Mouse (Mus musculus) erythroblast, adult 5-6 weeks (primary cell): ENCODE measurements around the gene Uaca. TPM values are rescaled to one million over a fixed set of nuclear protein-coding genes. Genes with fewer than 3 reads are reported as not detected.

Experiments
- ATAC-seq: replicated peaks from 2 replicates; pipeline ENCODE4 v1.8.0; 2016; ENCODE audit warnings: moderate number of reproducible peaks, mild to moderate bottlenecking, moderate TSS enrichment, inconsistent platforms; ENCODE audit not compliant: poor library complexity, low FRiP score, severe bottlenecking
- total RNA-seq, 2 experiments: library from RNA; stranded (forward) in 1 of 2; stranded (reverse) in 1 of 2; fragments of 150-400 nt in 1 of 2; fragments of 200-764, 138-1000 nt in 1 of 2; gene quantifications; 2 replicates each; pipeline versions ENCODE4 v1.2.3 to v1.2.4; 2015 to 2017; ENCODE audit warnings: low replicate concordance in 2 of 2

Gene Uaca
- total RNA-seq, 2 experiments from 2014 or later = not detected

DNA sequence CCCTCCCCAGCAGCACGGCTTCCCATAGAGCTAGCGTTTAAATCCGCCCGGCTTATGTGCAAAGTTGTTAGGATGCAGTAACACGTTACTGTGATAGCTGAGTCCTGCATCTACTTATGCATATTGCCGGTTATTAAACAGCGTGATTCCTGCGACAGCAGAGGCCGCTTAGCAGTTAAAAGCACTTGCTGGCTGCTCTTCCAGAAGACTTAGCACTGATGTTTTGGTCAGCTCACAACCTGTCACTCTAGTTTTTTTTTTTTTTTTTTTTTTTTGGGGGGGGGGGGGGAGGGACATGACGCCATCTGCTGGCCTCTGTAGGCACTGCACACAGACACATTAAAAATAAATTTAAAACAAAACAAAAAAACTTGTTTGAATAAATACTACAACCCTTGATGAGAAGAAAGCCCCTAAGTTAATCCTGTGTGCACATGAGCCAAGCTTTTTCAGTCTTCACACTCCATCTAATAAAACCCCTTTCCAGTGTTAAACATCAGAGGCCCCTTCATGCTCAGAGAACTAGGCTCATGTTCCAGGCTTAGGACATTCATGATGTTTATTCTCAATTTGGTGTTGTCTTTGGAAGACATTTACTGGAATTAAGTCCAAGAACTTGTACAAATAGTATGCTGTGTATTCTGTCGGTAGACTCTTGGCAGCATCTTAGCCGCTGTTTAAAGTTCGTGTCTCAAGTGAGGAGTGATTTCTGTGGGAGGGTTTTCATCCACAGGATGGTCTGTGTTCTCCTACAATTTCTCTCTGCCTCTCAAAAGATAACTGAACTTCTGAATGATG, 79.1 kb downstream of the Uaca start:
- no peak for ATAC-seq

DNA sequence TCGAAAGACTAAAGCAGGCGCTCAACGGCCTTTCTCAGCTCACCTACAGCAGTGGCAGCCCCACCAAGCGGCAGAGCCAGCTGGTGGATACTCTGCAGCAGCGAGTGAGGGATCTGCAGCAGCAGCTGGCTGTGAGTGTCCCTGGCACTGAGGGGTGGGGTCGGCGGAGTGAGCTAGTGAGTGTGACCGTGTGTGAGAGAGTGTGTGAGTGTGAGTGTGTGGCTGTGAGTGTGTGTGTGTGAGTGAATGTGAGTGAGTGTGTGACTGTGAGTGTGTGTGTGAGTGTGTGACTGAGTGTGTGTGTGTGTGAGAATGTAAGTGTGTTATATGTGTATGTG, 79.7 kb downstream of the Uaca start:
- no peak for ATAC-seq

DNA sequence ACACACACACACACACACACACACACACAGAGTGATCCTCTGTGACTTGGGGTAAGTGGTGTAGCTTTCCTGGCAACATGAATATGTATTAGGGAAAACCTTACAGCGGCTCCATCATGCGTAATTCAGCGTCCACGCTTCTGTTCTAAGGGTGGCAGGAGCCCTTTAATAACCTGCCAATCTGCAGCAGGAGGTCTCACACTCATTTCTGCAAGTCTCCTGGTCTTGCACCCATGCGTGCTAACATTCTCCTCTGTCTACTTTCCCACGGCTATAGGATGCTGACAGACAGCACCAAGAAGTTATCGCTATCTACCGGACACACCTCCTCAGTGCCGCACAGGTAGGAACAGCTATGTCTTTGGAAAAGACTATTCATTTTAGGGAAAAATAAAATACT, 81.7 kb downstream of the Uaca start:
- ATAC-seq = no peak

DNA sequence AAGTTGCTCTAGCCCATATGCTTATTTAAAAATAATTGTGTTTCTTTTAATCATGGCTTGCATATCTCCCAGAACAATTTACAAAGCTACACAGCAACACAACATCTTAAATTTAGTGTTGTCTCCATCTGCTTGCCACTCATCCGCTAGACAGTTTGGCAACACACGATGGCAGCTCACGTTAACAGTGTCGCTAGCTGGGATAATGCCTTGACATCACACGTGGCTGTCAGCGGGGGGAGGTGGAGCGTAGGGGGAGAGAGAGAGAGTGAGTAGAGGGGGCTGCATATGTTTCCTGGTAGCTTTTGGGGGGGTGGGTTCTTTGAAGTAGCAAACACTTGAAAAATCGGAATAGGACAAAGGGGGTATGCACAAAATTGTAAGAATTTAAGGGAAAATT, 82.2 kb downstream of the Uaca start:
- ATAC-seq = no peak

DNA sequence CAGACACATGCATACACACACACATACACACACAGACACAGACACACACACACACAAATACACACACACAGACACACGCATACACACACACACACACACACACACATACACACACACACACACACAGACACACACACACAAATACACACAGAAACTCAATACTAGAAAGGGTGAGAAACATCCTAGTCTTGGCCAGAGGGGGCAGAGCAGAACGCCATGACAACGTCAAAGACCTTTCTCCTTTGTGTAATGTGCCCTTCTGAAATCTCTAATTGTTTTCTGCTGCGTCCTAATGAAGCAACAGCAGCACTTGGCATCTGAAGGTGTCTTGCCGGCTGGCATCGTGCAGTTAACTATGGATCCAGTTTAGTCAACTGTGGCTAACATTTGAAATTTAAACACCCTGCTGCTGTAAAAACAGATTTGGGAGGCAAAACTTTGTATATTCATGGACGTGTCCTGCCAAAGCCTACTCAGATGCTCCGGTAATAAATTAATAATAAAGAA, 83.8 kb downstream of the Uaca start:
- ATAC-seq = no peak

DNA sequence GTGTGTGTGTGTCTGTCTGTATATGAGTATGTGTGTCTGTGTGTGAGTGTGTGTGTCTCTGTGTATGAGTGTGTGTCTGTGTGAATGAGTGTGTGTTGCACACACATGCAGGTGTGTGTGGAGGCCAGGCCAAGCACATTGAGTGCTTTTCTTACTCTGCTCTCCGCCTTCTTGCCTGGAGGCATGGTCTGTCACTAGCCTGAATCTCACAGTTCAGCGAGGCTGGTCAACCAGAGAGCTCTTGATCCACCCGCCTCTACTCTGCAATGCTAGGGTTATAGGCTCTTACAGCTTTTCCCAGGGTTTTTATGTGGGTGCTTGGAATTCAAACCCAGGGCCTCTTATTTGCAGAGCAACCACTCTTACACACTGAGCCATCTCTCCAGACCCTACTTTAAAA, 84.3 kb downstream of the Uaca start:
- ATAC-seq = no peak

DNA sequence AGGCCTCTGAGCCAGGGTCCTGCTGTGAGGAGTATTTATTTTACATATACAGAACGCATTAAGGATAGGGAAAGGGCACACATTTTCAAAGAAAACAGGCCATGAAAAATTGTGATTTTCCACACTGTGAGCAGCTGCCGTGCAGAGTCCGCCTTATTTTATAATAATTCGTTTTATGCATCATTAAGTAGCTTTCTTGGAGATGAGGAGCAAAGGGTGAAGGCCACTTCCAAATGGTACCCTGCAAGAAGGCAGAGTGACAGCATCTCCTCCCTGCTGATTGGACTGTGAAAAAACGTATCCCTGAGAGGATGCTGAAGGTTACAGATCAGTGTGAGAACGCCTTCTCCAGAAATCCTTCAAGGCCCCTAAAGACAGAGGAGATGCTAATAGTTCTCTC, 90.8 kb downstream of the Uaca start:
- ATAC-seq = no peak

DNA sequence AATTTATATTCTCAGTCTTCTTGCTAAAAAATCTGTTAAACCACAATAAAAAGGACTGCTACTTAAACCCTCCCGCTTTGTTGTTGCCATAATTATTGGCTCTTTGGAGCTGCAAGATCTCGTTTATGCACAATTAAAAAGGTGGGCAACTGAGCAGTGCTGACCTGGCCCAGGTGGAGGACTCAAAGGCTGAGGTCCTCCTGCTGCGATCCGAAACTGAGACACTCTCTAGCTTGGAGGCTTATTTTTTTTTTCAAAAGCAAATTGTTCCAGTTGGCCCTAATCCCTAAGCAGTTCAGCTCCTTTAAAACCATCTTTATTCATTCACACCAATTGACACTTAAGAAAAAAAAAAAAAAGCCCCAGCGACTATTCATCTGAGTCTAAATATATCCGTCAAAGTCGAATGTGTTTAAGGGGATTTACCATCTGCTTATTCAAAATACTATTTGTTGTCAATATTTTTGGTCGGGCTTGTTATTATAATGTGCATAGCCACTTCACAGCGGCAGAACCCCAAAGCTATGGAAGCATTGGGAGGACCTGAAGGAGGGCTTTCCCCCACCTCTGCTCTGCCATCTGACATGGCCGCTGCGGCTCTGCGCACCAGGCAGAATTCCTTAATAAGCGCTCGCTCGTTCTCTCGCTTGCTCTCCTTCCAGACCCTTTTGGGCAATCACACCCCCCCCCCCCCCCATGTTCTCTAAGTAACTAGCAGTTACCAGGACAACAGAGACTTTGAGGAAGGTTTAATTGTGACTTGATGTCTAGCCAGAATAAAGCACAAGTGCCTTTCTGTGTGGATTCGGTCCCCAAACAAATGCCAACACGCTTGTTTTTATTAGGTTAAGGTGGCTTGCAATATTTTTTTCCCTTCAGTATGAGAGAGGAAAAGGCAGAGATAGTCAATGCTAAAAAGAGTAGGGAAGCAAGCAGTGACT, 92.4 kb downstream of the Uaca start:
- no peak for ATAC-seq

DNA sequence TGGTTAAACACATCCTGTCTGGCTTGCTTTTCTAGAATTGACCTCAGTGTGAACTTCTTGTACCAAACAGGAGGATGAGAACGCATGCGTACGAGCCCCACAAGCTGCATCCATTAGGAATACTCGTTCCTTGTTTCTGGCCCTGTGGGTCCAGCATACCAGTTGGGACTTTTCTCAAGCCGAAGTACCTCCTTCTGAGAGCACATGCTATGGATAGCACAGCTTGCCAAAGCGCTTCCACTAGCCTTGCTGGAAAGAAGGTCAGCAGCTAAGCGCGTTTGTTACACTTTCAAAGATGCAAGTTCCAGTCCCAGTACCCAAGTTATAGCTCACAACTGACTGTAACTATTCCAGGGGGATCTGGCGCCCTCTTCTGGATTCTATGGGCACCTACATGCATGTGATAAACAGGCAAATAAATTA, 93.1 kb downstream of the Uaca start:
- no peak for ATAC-seq

DNA sequence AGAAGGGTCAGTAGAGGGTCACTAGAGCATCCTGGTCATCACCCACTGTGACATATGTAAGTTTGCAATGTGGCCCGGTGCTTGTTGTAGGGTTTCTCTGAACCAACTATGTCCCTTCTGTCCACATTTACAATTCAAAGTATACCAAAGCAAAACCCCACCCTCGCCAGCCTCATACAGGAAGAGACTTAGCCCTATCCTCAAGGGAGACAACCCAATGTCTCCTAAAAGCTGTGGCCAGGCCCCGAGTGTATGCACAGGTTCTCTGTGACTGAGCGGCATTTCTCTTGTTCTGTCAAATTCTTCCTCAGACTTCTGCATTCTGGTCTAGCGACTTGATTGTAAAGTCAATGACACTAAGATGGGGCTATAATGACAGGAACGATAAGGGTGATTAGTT, 99.2 kb downstream of the Uaca start:
- ATAC-seq = no peak

DNA sequence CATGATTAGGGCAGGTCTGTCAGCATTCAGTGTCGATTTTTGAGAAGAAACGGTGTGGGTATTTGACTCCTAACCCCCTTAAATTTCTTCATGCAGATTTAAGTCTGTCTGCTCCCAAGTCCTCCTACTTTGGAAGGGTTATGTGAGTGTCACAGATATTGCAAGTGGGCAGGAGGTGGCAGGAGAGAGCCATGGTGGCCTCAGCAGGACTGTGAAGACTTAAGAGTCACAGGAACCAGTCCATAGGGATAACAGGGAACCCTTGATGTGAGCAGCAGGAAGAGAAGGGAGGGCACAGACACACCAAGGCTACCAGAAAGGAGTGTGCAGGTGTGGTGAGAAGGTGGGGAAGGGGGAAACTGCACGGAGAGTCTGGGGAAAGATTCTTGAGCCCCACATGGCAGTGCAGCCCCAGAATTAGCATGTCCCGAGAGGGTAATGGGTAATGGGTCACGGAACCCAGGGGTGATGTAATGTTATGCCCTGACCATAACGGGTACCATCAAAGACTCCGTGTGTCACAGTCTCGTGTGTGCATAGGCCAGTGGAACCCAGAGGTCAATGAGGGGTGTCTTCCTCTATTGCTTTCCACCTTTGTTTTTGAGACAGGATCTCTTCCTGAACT, 101.3 kb downstream of the Uaca start:
- ATAC-seq = no peak

DNA sequence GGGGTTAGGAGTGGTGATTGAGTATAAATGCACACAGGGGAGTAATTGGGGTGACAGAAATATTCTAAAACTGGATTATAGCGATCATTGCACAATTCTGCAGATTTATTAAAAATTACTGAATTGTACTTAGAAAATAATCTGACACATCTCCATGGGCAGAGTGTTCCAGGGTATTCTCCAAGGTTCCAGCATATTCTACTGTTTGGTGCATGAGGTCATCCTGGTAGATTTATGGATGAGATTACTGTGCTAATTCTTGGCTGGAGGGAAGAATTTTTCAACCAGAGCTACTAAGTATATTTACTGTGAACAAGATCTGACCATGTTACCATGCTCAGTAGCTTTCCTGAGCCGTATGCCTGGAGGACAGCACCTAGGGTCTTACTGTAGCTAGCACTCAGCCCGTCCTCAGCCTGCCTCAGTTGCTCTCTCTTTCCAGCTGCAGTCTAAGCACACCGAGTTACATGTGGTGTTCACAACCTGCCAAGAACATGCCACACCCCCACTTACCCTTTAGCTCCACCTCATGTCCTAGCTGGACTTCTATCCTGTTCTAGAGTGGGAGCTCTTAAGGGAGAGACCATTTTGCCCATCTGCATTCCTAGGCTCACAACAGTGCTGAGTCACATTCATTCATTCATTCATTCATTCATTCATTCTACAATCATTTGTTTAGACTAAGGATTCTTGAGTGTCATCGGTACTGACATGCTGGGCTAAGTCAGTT, 104.1 kb downstream of the Uaca start:
- ATAC-seq = no peak

DNA sequence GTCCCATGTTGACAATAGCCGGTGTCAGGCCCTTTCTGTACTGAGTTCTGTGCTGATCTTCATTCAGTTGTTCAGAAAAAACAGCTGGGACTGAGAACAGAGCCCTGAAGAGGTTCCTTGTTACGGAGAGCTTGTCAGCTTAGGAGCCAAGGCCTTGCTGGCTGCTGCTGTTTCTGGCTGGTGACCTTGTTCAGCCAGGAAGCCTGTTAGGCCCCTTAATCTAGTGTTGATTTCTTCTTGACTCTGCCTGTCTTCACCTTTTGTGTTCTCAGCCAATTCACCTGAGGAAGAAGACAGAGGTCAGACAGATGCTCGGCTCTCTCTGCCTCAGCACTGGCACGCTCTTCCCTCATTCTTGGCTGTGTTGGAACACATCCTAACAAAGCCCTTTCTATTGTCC, 104.9 kb downstream of the Uaca start:
- no peak for ATAC-seq

DNA sequence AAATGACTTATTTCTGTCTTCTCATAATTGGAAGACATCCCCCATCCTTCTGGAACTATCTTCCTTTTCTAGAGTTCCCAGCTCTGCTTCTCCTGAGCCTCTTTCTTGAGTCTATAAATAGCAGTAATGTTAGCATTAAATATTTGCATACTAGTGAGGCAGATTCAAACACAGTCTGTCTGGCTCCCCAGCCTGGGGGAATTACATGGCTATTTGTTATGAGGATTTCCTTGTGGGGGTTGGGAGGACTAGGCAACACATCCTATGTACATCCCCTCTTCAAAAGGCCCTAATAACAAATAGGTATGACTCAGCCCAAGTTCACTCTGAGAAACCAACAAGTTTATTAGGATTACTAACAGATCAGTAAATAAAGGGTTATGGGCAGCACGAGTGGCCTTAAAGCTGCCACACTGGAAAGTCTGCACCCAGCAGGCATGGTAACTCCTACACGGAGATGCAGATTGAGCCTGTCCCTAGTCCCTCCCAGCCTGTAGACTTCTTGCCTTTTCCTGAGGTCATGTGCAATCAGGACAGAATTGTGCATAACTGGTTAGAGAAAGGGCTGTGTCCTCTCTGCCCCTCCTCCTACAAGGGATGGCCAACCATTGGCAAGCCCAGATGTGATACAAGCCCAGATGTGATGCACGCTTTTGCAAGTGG, 105.6 kb downstream of the Uaca start:
- ATAC-seq = no peak

DNA sequence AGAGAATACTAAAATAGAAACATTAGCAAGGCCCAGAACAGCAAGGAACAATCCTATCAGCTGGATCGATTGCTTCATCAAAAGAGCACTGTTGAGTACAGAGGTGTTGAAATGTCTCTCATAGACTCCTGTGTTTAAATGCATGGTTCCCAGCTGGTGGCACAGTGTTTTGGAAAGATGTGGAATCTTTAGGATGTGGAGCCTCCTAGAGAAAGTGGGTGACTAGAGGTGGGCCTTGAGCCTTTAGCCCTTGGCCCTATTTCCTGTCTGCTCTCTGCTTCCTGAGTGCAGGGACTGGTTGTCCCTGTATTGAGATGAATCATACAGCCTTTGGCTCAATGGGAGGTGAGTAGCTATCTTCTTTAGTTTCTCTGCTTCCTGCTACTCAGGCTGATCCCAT, 117.9 kb downstream of the Uaca start:
- ATAC-seq = no peak

DNA sequence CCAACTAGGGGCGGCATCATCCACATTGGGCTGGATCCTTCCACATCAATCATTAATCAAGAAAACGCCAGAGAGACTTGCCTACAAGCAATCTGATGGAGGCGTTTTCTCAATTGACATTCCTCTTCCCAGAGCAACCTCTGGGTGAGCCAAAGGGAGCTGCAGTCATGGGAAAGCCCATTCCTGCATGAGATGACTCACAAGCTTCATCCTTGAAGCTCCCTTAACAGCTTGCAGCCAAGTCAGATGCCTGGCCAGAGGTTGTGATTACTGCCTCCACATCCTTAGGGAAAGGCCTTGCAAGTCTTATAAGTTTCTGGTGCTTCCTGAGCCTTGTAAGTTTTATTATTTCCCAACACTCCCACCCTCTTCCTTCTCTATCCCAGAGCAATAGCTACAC, 119.3 kb downstream of the Uaca start:
- no peak for ATAC-seq

DNA sequence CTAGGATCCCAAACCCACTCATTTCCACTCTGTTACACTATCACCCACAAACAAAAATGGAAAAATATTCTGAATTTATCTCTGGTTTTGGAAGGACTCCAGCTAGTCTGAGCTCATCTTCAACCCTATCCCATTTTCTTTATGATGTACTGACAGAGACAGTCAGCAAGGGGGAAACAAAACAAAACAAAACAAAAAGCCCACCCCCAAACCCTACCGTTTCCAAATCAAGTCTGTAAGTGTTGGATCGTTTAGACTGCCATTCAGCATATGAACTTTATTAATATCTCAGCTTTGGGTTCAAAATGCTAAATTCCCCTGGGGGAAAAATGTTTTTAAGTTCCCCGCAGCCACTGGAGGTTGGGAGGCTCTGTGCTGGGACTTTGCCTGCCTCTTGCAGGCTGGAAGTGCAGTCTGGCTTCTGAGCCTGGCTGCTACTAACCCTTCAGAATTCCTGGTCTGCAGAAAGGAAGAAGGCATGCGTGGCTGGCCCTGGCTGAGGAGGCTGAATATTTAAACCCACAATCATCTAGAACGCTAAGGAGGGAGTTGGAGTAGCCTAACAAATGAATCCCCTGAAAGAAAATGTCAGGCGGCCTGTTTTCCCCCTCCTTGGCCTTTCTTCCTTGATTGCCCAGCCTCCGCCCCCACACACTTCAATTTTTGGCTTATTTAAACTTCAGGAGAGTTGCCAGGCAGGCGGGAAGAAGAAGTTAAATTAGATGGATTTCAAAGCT, 125.8 kb downstream of the Uaca start:
- ATAC-seq = no peak

DNA sequence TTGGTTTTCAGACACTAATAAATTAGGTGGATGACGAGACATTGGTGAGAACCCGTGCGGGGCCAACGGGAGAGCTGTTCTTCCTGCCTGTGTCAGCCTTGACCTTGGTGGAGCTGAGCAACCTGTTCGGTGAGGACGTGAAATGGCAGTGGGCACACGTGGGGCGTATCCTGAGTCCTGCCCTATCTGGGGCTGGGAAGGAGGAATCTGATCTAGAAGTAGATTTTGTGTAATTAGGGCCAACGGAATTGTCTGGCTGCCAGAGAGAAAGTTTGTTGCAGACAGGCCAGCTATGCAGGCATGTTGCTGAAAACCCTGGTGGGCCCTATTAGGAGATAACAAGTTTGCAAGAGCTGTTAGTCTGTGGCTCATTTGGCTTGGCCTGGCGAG, 126.3 kb downstream of the Uaca start:
- ATAC-seq = no peak

DNA sequence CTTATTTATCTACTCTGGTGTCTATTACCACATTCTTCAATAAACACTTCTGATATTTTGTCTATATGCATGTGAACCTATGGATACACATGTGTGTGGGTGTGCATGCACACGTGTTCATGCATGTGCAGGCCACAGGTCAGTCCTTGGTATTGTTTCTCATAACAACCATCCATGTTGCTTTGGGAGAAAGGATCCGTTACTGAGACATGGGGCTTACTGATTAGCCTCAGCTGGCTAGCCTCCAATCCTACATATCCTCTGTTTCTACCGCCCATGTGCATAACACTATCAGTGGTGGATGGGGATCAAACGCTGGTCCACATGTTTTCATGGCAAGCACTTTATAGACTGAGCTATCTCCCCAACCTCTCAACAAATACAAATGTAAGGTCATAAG, 126.9 kb downstream of the Uaca start:
- ATAC-seq = no peak
